18 mouse cellular contexts compared by ENCODE assay signal in the genomic region with DNA sequence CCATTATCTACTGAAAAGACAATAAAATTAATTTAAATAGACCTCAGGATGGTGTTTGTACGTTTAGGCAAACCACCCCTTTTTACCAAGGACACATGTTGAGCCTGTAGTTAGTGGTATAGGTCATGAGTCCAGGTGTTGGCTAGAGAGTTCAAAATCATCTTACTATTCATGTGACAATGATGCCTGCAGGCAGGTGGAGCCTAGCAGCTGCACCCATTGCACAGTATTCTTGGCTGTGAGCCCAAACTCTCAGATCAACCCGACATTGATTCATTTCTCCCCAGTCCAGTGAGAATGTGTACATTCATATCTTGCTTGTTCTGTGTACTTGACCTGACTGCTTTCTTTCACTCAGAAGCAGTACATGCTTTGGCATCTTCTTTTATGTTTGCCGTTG.
"Had no signal": no experiment of that assay in that cellular context is flagged by ENCODE, and none has a peak within 500 bp of the region (broad histone marks: within the 10 kb centered on the region; RNA-seq: fewer than 3 reads in every experiment).

No protein-coding gene starts in this region.

- H3K4me3 ChIP-seq: kidney, embryonic 15.5 days; limb, embryonic 15.5 days; liver, embryonic 13.5 days; megakaryocyte, embryonic 14.5 days; neural tube, embryonic 15.5 days had no signal

- H3K4me2 ChIP-seq: kidney, embryonic 15.5 days; limb, embryonic 15.5 days; liver, embryonic 13.5 days; midbrain, embryonic 11.5 days; neural tube, embryonic 15.5 days had no signal

- H3K27me3 ChIP-seq: kidney, embryonic 15.5 days; limb, embryonic 15.5 days; liver, embryonic 13.5 days; megakaryocyte, embryonic 14.5 days; neural tube, embryonic 15.5 days had no signal

- H3K4me1 ChIP-seq: kidney, embryonic 15.5 days; limb, embryonic 15.5 days; liver, embryonic 13.5 days; megakaryocyte, embryonic 14.5 days; neural tube, embryonic 15.5 days had no signal

- ATAC-seq: intestine, embryonic 16.5 days; midbrain, embryonic 16.5 days had no signal

- H3K9ac ChIP-seq: kidney, embryonic 15.5 days; limb, embryonic 15.5 days; liver, embryonic 13.5 days; neural tube, embryonic 15.5 days had no signal

- DNase-seq: kidney, adult 2 months; kidney, postnatal 25 days; layer of hippocampus, adult 9-11 months; layer of hippocampus, postnatal 36 days; liver, embryonic 13.5 days; lung, adult 18-20 months; lung, postnatal 10 days; lung, postnatal 4 days; right cerebral cortex, adult 18-20 months; right cerebral cortex, postnatal 25 days; thymus, postnatal 4 days had no signal

- H3K9me3 ChIP-seq: kidney, embryonic 15.5 days; limb, embryonic 15.5 days; liver, embryonic 13.5 days; megakaryocyte, embryonic 14.5 days had no signal

- H3K27ac ChIP-seq: kidney, embryonic 15.5 days; limb, embryonic 15.5 days; liver, embryonic 13.5 days; neural tube, embryonic 15.5 days had no signal

- H3K36me3 ChIP-seq: kidney, embryonic 15.5 days; limb, embryonic 15.5 days; liver, embryonic 13.5 days; neural tube, embryonic 15.5 days had no signal
